Mouse (Mus musculus): ENCODE results near the gene Strc.
"Not testable (repeated sequence)": the region's sequence is repeated elsewhere in the genome, so short reads cannot be mapped to it uniquely, and the experiment has no call there.

The Strc gene

DNA sequence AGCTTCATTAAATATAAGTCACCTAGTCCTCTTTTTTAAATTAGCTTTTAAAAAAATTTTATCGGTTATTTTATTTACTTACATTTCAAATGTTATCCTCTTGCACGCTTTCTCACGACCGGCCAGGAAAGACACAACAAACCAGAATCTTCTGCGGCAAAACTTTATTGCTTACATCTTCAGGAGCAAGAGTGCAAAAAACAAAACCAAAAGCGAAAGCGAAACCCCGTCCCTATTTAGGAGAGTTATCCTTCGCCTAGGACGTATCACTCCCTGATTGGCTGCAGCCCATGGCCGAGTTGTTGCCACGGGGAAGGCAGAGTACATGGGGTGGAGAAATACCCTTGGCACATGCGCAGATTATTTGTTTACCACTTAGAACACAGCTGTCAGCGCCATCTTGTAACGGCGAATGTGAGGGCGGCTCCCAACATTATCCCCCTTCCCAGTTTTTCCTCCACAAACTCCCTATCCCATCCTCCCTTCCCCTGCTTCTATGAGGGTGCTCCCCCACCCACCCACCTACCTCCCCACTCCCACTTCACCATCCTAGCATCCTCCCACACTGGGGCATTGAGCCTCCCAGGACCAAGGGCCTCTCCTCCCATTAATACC lies at the start of gene Strc:
Gene Strc (minus strand): TSS at position 208 of the 615 bp plus-strand sequence.
- not testable (repeated sequence) for DNase-seq (ENCODE audit: low spot score in 2 of 2)

- DNase-seq (ENCODE audit: low spot score in 2 of 2) = peak in 1 of 2 experiments; percentile 56
Measured at GRCm38 (mm10) chr2:121434854-121435253, 47.9 kb upstream of the Strc start.

- DNase-seq (ENCODE audit: low spot score in 2 of 2) = no peak
Measured at GRCm38 (mm10) chr2:121425890-121426289, 38.9 kb upstream of the Strc start.

GRCm38 (mm10) chr2:121423166-121423565 lies 36.2 kb upstream of the Strc start:
- no peak for DNase-seq (ENCODE audit: low spot score in 2 of 2)

GRCm38 (mm10) chr2:121418476-121418875 lies 31.5 kb upstream of the Strc start:
- DNase-seq (ENCODE audit: low spot score in 2 of 2) = no peak

DNA sequence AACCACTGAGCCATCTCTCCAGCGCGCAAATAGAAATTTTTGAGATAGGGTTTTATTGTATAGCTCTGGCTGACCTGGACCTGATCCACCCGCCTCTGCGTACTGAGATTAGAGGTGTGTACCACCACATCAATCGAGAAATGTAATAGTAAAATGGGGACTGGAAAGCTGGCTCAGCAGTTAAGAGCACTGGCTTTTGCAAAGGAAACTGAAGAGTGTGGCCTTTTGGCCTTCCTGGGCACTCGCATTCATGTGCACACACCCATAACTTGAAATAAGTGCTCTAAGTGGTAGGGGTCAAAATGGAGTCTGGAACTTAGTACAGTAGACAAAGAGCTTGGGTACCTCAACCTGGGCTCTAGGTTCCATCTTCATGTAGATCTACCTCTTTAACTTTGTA lies 29.4 kb upstream of the Strc start:
- DNase-seq (ENCODE audit: low spot score in 2 of 2) = no peak

DNA sequence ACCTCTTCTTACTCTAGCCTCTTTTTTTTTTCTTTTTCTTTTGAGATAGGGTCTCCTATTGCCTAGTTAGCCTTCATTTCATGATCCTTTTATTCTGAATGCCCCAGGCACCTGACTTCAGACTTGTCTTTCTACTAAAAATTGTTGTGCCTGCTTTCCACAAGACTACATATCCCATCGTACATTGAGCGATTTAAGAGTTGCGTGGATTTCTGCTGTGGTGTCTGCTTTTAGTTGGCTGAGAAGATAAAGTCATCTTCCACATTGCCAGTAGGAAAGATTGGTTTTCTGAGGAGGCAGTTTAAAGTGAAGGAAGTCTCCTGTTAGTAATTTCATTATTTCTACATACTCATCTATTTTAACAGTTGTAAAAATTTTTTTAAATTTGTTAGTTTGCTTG lies 28.6 kb upstream of the Strc start:
- no peak for DNase-seq (ENCODE audit: low spot score in 2 of 2)

DNA sequence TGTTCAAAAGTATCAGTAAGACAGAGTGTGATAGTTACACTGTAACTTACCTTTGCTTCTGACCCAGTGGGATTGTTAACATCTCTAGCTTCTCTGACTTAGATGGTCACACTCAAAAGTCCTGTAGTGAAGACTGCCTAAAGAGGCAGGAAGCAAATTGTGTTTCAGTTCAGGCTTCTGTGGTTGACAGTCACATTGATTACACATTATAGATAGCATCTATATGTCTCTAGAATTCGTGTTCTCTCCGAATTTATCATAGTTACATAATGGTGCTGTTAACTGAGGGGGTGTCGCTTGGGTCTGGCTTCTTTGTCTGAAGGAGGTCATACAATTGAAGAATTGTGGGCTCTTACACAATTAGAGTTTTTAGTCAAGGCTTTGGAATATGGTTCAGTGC lies 28.1 kb upstream of the Strc start:
- DNase-seq (ENCODE audit: low spot score in 2 of 2) = no peak

DNA sequence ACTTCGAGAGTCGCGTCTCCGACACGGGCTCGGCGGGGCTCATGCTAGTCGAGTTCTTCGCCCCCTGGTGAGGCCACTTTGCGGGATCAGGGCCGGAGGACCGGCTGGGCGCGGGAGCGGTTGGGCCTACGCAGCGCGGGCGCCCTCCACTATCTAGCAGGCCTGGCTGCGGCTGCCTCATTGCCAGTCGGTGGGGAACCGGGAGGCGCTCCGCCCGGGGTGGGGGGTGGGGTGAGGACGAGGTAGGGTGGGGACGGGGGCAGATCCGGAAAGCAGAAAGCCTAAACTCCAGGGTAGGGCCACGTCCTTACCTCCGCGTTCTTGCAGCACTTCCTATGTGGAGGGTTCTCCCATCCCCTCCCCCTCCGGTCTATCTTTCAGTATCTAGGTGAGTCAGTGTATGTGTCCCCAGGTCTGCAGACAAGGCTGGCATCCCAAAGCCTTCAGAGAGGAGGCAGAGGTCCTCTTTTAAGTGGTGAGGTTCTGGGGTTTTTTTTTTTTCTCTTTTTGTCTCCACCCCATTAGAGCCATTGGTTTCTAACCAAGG lies 27.2 kb upstream of the Strc start:
- DNase-seq (ENCODE audit: low spot score in 2 of 2) = peak; percentile 48 to 55

- peak; percentile 94 for DNase-seq (ENCODE audit: low spot score in 2 of 2)
Measured at GRCm38 (mm10) chr2:121413387-121414042, 26.5 kb upstream of the Strc start, which contains the start of the genes Pdia3 and Catsper2. Gene Pdia3 (plus strand): TSS chr2:121413775. Gene Catsper2 (minus strand): TSS chr2:121413792.

- no peak for DNase-seq (ENCODE audit: low spot score in 2 of 2)
Measured at GRCm38 (mm10) chr2:121412843-121413386, 25.9 kb upstream of the Strc start.

DNA sequence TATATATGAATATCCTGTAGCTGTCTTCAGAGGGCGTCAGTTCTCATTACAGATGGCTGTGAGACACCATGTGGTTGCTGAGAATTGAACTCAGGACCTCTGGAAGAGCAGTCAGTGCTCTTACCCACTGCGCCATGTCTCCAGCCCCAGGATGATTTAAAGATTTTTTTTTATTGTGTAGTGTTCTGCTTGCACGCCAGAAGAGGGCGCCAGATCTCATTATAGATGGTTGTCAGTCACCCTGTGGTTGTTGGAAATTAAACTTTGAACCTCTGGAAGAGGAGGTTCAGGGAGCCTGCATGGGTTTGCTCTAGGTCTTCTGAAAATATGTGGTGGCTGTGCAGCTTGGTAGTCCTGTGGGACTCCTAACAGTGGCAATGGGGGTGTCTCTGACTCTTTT lies 21.2 kb upstream of the Strc start:
- DNase-seq (ENCODE audit: low spot score in 2 of 2) = peak; percentile 9 to 77

GRCm38 (mm10) chr2:121403296-121403695 lies 16.3 kb upstream of the Strc start:
- DNase-seq (ENCODE audit: low spot score in 2 of 2) = no peak

DNA sequence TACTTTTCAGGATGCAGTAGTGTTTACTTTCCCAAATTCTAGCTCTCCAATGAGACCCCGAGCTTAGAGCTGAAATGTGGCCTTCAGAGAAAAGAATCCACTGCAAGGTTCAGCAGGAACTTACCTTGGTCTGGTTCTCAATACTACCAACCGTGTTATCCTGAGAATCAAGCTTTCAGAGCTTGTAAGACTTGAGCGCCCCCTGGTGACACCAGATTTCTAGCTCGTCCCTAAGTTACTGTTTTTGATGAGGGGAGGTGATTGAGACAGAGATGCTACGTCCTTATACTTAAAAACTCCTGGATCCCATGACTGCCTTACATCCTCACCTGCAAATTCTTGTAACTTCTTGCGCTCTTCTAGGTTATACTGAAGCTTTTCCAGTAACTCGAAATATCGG lies 9.7 kb upstream of the Strc start:
- peak; percentile 43 to 83 for DNase-seq (ENCODE audit: low spot score in 2 of 2)

DNA sequence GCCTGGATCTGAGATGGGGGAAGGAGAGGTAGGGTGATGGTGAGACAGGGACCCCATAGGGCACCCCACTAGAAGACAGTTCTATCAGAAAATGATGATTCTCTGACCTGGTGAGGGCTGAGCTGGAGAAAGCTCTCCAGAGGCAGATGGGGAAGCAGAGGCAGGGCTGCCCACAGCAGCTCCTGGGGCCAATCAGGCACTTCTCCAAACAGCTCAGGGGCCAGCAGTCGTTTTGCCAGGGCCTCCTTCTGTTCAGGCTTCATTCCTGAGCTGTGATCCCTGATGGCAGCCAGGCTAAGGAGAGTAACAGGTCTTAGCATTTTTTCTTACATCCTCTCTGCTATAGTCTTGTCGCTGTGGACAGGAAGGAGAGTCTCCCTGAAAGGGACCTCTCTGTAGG lies 12.2 kb downstream of the Strc start:
- DNase-seq (ENCODE audit: low spot score in 2 of 2) = no peak

DNA sequence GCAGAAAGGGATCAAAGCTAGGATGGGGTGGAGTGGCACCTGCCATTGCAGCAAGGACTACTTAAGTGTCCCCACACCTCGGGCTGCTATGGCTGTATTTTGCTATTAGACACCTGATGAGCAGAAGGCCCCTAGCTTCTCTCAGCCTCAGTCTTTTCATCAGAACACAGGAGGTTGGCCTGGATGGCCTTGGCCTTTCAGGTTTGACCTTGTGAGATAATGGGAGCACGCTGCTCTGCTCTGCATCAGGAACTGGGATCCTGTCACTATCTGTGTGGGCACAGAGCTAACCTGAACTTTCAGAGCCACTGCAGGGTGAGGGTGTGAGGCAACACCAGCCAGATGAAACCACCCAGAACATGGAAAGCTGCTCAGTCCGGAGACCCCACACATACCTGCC lies 14.7 kb downstream of the Strc start:
- DNase-seq (ENCODE audit: low spot score in 2 of 2) = no peak

- no peak for DNase-seq (ENCODE audit: low spot score in 2 of 2)
Measured at GRCm38 (mm10) chr2:121370921-121371320, 16.0 kb downstream of the Strc start.

DNA sequence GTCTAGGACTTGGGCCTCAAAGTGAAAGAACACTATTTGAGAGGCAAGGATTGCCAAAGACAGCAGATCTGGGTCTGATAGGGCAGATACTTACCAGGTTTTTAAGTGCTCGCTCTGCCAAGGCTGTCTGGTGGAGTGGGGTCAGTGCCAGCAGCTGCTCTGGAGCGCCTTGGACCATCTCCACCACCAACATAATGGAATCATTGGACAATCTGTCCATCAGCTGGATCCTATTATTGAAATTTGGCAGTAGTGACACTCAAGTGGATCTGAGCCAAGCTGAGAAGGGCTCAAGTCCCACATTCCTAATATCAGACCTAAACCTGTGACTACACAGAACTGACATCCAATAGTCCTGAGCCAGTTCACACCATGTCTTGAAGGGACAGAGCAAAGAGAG lies 18.1 kb downstream of the Strc start:
- no peak for DNase-seq (ENCODE audit: low spot score in 2 of 2)

DNA sequence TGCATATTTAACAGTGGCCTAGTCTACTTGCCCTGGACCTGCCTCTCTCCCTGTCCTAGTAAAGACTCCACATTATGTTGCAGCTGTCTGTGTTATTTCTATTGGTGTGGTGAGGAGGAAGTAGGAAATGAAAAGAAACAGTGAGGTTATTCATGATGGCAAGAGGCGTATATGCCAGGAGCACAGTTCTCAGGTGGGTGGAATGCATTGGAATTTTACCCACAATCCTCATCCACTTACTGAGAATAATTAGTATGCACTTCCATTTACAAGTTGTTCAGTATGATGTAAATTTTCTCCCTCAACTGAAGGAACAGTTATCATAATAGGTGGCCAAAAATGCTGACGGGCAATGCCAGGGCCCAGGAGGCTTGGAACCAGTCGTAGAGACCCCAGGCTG lies 23.3 kb downstream of the Strc start:
- no peak for DNase-seq (ENCODE audit: low spot score in 2 of 2)

DNA sequence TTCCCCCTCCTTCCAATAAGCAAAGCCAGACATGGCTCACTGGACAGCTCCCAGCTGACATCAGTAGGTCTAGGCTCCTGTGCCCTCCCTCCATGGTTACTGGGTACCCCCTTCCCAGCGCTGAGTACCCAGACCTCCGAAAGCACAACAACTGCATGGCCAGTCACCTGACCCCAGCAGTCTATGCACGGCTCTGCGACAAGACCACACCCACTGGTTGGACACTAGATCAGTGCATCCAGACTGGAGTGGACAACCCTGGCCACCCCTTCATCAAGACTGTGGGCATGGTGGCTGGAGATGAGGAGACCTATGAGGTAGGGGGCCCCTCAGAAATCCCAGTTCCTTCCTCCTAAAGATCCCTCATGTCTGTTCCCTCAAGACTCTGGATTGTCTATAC lies 27.5 kb downstream of the Strc start:
- no peak for DNase-seq (ENCODE audit: low spot score in 2 of 2)

- peak in 1 of 2 experiments; percentile 23 for DNase-seq (ENCODE audit: low spot score in 2 of 2)
Measured at GRCm38 (mm10) chr2:121358381-121358780, 28.6 kb downstream of the Strc start.

DNA sequence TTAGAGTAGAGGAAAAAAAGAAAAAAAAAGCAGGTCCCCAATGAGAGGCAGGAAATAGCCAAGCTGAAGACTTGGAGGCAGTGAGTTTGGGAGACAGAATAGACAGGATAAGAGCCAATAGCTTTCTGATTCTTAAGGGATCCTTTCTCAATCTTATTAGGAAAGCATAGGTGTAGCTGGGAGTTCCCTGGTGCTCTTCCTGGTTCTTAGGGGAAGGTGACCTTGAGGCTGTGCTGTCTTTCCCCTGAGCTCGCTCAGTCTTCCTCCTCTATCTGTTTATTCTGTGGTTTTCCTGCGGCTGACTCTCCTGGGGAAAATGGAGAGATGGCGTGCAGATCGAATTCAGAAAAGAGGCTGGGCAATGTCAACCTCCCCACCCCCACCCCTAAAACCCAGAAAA lies 29.0 kb downstream of the Strc start:
- no peak for DNase-seq (ENCODE audit: low spot score in 2 of 2)

DNA sequence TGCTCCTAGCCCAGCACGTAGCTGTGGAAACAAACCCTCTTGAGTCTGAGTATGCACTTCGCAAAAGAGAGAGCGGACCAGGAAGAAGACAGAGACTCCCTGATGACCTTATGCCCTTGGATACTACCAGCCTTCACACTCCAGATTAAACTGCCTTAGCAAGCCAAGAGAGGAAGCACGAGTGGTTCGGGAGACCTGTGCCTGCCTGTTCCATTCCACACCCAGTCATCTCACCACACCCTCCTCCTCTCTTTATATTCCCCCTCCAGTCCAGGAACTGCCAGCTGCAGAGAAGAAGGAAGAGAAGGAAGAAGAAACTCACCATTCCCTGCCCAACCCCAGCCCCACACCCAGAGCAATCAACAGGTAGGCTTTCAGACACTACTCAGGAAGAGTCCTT lies 29.5 kb downstream of the Strc start, which contains the start of gene Ckmt1:
Gene Ckmt1 (plus strand): TSS at position 221 of the 400 bp plus-strand sequence.
- no peak for DNase-seq (ENCODE audit: low spot score in 2 of 2)
